12 mouse cellular contexts compared by ENCODE assay signal in genomic region chr5:103620301-103620973, GRCm38 (mm10). TPM values are rescaled to one million over a fixed set of nuclear protein-coding genes. Genes with fewer than 3 reads are reported as not detected.
DNase-seq lines count a peak whose midpoint lies in the region; ATAC-seq lines count a peak whose summit lies in the region.
"Had no signal": no experiment of that assay in that cellular context is flagged by ENCODE, and none has a peak within 500 bp of the region (broad histone marks: within the 10 kb centered on the region; RNA-seq: fewer than 3 reads in every experiment).

No protein-coding gene starts in this region.

- no peak overlapping the region for H3K4me3 ChIP-seq in limb, embryonic 13.5 days
- no peak overlapping the region for H3K4me3 ChIP-seq in limb, embryonic 10.5 days
- no peak overlapping the region for H3K4me3 ChIP-seq in intestine, embryonic 15.5 days (replicated peaks)
- no peak overlapping the region for H3K4me3 ChIP-seq in midbrain, embryonic 14.5 days (replicated peaks; ENCODE audit: low read depth, low read length)
- H3K4me3 ChIP-seq: neural tube, embryonic 13.5 days had no signal

- no peaks in the 10 kb centered on the region for H3K27me3 ChIP-seq in limb, embryonic 13.5 days
- no peaks in the 10 kb centered on the region for H3K27me3 ChIP-seq in limb, embryonic 10.5 days (ENCODE audit: low read depth, poor library complexity, severe bottlenecking)
- H3K27me3 ChIP-seq in intestine, embryonic 15.5 days (replicated peaks): no peaks in the 10 kb centered on the region
- H3K27me3 ChIP-seq in midbrain, embryonic 14.5 days (ENCODE audit: control insufficient read depth, insufficient read depth, low read length): no peaks in the 10 kb centered on the region
- H3K27me3 ChIP-seq: neural tube, embryonic 13.5 days had no signal

- H3K36me3 ChIP-seq in limb, embryonic 13.5 days: no peaks in the 10 kb centered on the region
- no peaks in the 10 kb centered on the region for H3K36me3 ChIP-seq in limb, embryonic 10.5 days
- no peaks in the 10 kb centered on the region for H3K36me3 ChIP-seq in intestine, embryonic 15.5 days
- no peaks in the 10 kb centered on the region for H3K36me3 ChIP-seq in midbrain, embryonic 14.5 days (ENCODE audit: control insufficient read depth, insufficient read depth, low read length)
- H3K36me3 ChIP-seq: neural tube, embryonic 13.5 days had no signal

- peak overlapping the region; percentile 39; the same call in 1 of the 2 replicates for H3K27ac ChIP-seq in limb, embryonic 13.5 days
- H3K27ac ChIP-seq in limb, embryonic 10.5 days: no peak overlapping the region
- peak overlapping the region; percentile 36; the same call in 1 of the 2 replicates for H3K27ac ChIP-seq in intestine, embryonic 15.5 days
- no peak overlapping the region for H3K27ac ChIP-seq in midbrain, embryonic 14.5 days (replicated peaks; ENCODE audit: low read depth, low read length)
- H3K27ac ChIP-seq: liver, embryonic 14.5 days; neural tube, embryonic 13.5 days had no signal

- intact Hi-C loops in left cerebral cortex, postnatal 14 days (cut with DNase I): no loop called here

- peaks cover 7% of the 10 kb centered on the region for H3K4me1 ChIP-seq in limb, embryonic 13.5 days
- peaks cover 6% of the 10 kb centered on the region for H3K4me1 ChIP-seq in limb, embryonic 10.5 days
- H3K4me1 ChIP-seq in intestine, embryonic 15.5 days (replicated peaks): no peaks in the 10 kb centered on the region
- H3K4me1 ChIP-seq in midbrain, embryonic 14.5 days (ENCODE audit: control insufficient read depth, insufficient read depth, low read length): no peaks in the 10 kb centered on the region
- H3K4me1 ChIP-seq: neural tube, embryonic 13.5 days had no signal

- H3K9ac ChIP-seq in limb, embryonic 13.5 days: no peak overlapping the region
- no peak overlapping the region for H3K9ac ChIP-seq in intestine, embryonic 15.5 days
- no peak overlapping the region for H3K9ac ChIP-seq in midbrain, embryonic 14.5 days (replicated peaks; ENCODE audit: low read length)
- H3K9ac ChIP-seq: liver, embryonic 14.5 days; neural tube, embryonic 13.5 days had no signal

- no peak for DNase-seq in limb, embryonic 10.5 days (ENCODE audit: low spot score)
- peak; percentile 87 for DNase-seq in fat pad, adult 2 months (ENCODE audit: extremely low read depth, low read depth, low spot score)
- DNase-seq in skeletal muscle tissue, adult 2 months (ENCODE audit: low read depth, low spot score): peak; percentile 52
- no peak for DNase-seq in left cerebral cortex, postnatal 14 days (ENCODE audit: low spot score in 2 of 2)
- DNase-seq in midbrain, embryonic 14.5 days: no peak
- DNase-seq in right cerebral cortex, postnatal 4 days: no peak

- H3K4me2 ChIP-seq in limb, embryonic 13.5 days (replicated peaks): no peak overlapping the region
- no peak overlapping the region for H3K4me2 ChIP-seq in intestine, embryonic 15.5 days (replicated peaks)
- no peak overlapping the region for H3K4me2 ChIP-seq in midbrain, embryonic 14.5 days (ENCODE audit: low read length)
- H3K4me2 ChIP-seq: neural tube, embryonic 13.5 days had no signal

- no peak for ATAC-seq in limb, embryonic 13.5 days (ENCODE audit: low FRiP score, low read depth)
- ATAC-seq in intestine, embryonic 15.5 days: peak; percentile 45
- no peak for ATAC-seq in midbrain, embryonic 14.5 days (ENCODE audit: low FRiP score, low TSS enrichment)
- ATAC-seq: inflammation-experienced regulatory T-cells, adult 6 months had no signal

- WGBS in limb, embryonic 13.5 days: 65% methylated on average over 12 of the region's 12 CpGs
- WGBS in limb, embryonic 10.5 days: 83% methylated on average over 12 of the region's 12 CpGs
- 56% methylated on average over 12 of the region's 12 CpGs for WGBS in intestine, embryonic 15.5 days
- WGBS in midbrain, embryonic 14.5 days: 84% methylated on average over 12 of the region's 12 CpGs

- H3K9me3 ChIP-seq in limb, embryonic 13.5 days: no peaks in the 10 kb centered on the region
- no peaks in the 10 kb centered on the region for H3K9me3 ChIP-seq in limb, embryonic 10.5 days (replicated peaks)
- no peaks in the 10 kb centered on the region for H3K9me3 ChIP-seq in intestine, embryonic 15.5 days
- no peaks in the 10 kb centered on the region for H3K9me3 ChIP-seq in midbrain, embryonic 14.5 days (ENCODE audit: control insufficient read depth, low read length)
- H3K9me3 ChIP-seq: neural tube, embryonic 13.5 days had no signal

RNA-seq across cellular contexts. Expression of gene Slc10a6, which starts 8.8 kb away (rescaled TPM):
- 0.20 TPM in 1 of 2 replicates, not detected in the other for polyA plus RNA-seq in limb, embryonic 13.5 days (2015; fragmentation: Nextera tagmentation; extraction: Ambion mirVana)
- not detected in 2 replicates for polyA plus RNA-seq in limb, embryonic 10.5 days (2016; fragmentation: Nextera tagmentation; extraction: Ambion mirVana)
- polyA plus RNA-seq in intestine, embryonic 15.5 days (2015; fragmentation: Nextera tagmentation; extraction: Ambion mirVana): 0.49 and 0.68 TPM in 2 replicates
- total RNA-seq in left cerebral cortex, postnatal 14 days (2021): under 1 TPM; 0.15 TPM
- 0.27 and 0.29 TPM in 2 replicates for polyA plus RNA-seq in midbrain, embryonic 14.5 days (2014; fragmentation: Nextera tagmentation; extraction: Ambion mirVana)
- total RNA-seq: MEL had no signal
- polyA plus RNA-seq: liver, embryonic 14.5 days had no signal

RNA-seq across cellular contexts. Expression of gene 1700016H13Rik, which starts 35.4 kb away (rescaled TPM):
- polyA plus RNA-seq in limb, embryonic 13.5 days (2015; fragmentation: Nextera tagmentation; extraction: Ambion mirVana): not detected in 2 replicates
- polyA plus RNA-seq in limb, embryonic 10.5 days (2016; fragmentation: Nextera tagmentation; extraction: Ambion mirVana): 0.16 and 0.20 TPM in 2 replicates
- 0.19 and 0.28 TPM in 2 replicates for polyA plus RNA-seq in intestine, embryonic 15.5 days (2015; fragmentation: Nextera tagmentation; extraction: Ambion mirVana)
- total RNA-seq in left cerebral cortex, postnatal 14 days (2021): not detected
- polyA plus RNA-seq in midbrain, embryonic 14.5 days (2014; fragmentation: Nextera tagmentation; extraction: Ambion mirVana): 0.29 TPM in 1 of 2 replicates, not detected in the other
- polyA plus RNA-seq: inflammation-experienced regulatory T-cells, adult 6 months; liver, embryonic 14.5 days; neural tube, embryonic 13.5 days had no signal

Comparison
In these comparisons a context has a peak if more than half of its experiments do, and no peak if none do; other contexts are left out.
1. H3K27ac ChIP-seq: peak in limb, embryonic 13.5 days (single experiment) and intestine, embryonic 15.5 days (single experiment); none in limb, embryonic 10.5 days (single experiment) and midbrain, embryonic 14.5 days (single experiment).
2. DNase-seq: peak in fat pad, adult 2 months (single experiment) and skeletal muscle tissue, adult 2 months (single experiment); none in limb, embryonic 10.5 days (single experiment), left cerebral cortex, postnatal 14 days (0 of 2), midbrain, embryonic 14.5 days (single experiment) and right cerebral cortex, postnatal 4 days (single experiment).